Mouse (Mus musculus) limb, embryonic 14.5 days (tissue): ENCODE data around the gene Nog. TPM values are rescaled to one million over a fixed set of nuclear protein-coding genes. Genes with fewer than 3 reads are reported as not detected.

Source experiments
- ATAC-seq: fragments of 200-750 bp; cut with Nextera tagmentation; 2 replicates; pipeline ENCODE4 v1.8.0; 2017; ENCODE audit warnings: low read depth, moderate number of reproducible peaks, moderate TSS enrichment; ENCODE audit not compliant: low FRiP score
- DNase-seq: peaks from one replicate; pipeline ENCODE4 v3.0.0-alpha.2; 2015; ENCODE audit warnings: low spot score
- H3K27ac ChIP-seq: fragments of 300-500 bp; sonication (generic); replicated peaks from 2 replicates; pipeline ENCODE4 v1.5.1; 2014; ENCODE audit warnings: low read depth, mild to moderate bottlenecking, low read length, moderate library complexity, mixed read lengths
- H3K27me3 ChIP-seq: fragments of 300-500 bp; sonication (generic); 2 replicates; pipeline ENCODE4 v1.6.1; 2014; ENCODE audit warnings: low read length, mixed read lengths; ENCODE audit not compliant: control insufficient read depth, insufficient read depth
- H3K36me3 ChIP-seq: fragments of 300-500 bp; sonication (generic); 2 replicates; pipeline ENCODE4 v1.6.1; 2014; ENCODE audit warnings: mild to moderate bottlenecking, low read length, moderate library complexity, mixed read lengths; ENCODE audit not compliant: control insufficient read depth, insufficient read depth
- H3K4me1 ChIP-seq: fragments of 300-500 bp; sonication (generic); 2 replicates; pipeline ENCODE4 v1.6.1; 2014; ENCODE audit warnings: antibody characterized with exemption, low read length, mixed read lengths; ENCODE audit not compliant: control insufficient read depth, insufficient read depth
- H3K4me2 ChIP-seq: fragments of 300-500 bp; sonication (generic); replicated peaks from 2 replicates; pipeline ENCODE4 v1.6.1; 2014; ENCODE audit warnings: low read depth, mild to moderate bottlenecking, low read length, moderate library complexity; ENCODE audit not compliant: severe bottlenecking
- H3K4me3 ChIP-seq: fragments of 300-500 bp; sonication (generic); replicated peaks from 2 replicates; pipeline ENCODE4 v1.5.1; 2014; ENCODE audit warnings: low read length
- H3K9ac ChIP-seq: fragments of 300-500 bp; sonication (generic); 2 replicates; pipeline ENCODE4 v1.6.1; 2014; ENCODE audit warnings: mild to moderate bottlenecking, low read depth, low read length, moderate library complexity; ENCODE audit not compliant: severe bottlenecking
- H3K9me3 ChIP-seq: fragments of 300-500 bp; sonication (generic); 2 replicates; pipeline ENCODE4 v1.6.1; 2016; ENCODE audit warnings: low read length; ENCODE audit not compliant: control insufficient read depth
- POLR2A ChIP-seq: fragments of 200-500 bp; IDR thresholded peaks from 2 replicates; pipeline ENCODE4 v1.8.0; 2012; ENCODE audit warnings: inconsistent platforms, mild to moderate bottlenecking, moderate library complexity, borderline replicate concordance; ENCODE audit not compliant: insufficient read depth, insufficient read length; ENCODE audit errors: extremely low read depth
- WGBS: fragments of 180-500 bp; shearing (Covaris S2); extraction: QIAGEN DNeasy Blood & Tissue Kit; methylation state at CpG from one replicate; pipeline ENCODE4 v1.1.7; 2014; 5-methylcytosine and 5-hydroxymethylcytosine counted together
- polyA plus RNA-seq, 2 experiments: library from polyadenylated mRNA; depleted of rRNA in 1 of 2; stranded (reverse) in 1 of 2; unstranded in 1 of 2; fragments of >200 nt; fragmentation: Nextera tagmentation in 1 of 2; extraction: Ambion mirVana in 1 of 2; gene quantifications; 2 replicates each; pipeline versions ENCODE4 v1.2.1 to v1.2.3; 2012 to 2014

Gene Nog
- polyA plus RNA-seq, 2 experiments = 8.1 to 19.5 TPM

DNA sequence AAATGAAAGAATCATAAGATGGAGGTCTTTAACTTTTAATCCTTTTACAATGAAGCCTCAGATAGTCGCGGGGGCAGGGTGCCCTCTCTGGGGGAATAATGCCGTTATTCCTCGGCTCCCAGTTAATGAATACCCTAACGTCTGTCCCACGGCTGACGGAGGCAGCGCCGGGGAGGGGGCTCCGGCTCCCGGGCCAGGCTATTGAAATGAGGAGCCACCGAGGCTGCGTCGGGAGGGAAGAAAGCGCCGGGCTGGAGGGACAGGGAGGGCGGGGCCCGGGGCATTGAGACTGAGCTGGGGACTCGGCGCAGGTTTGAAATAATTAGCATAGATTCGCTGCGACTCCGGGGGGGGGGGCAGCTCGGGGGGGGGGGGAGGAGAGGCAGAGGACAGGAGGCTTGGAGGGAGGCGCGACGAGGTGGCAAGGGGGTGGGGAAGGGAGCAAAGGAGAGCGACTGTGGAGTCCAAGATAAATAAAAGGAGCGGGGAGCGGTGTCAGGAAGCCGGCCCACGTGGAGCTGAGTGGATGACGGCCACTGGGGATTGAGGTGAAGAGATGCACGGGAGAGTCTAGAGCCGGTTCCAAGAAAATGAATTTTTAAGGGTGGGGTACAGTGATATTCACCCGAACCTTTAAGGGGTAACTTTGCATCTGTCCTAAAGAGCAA lies 2.9 kb downstream of the Nog start:
- TF ChIP-seq POLR2A = no peak
- 1% methylated on average over 30 of the region's 36 CpGs for WGBS
- peaks cover 20% of the 10 kb centered on the region for H3K27me3 ChIP-seq
- H3K9me3 ChIP-seq = no peaks in the 10 kb centered on the region
- peak overlapping the region; percentile 43; the same call in 1 of the 2 replicates for H3K9ac ChIP-seq
- H3K4me3 ChIP-seq = peak overlapping the region; percentile 65
- peaks cover 19% of the 10 kb centered on the region for H3K4me1 ChIP-seq
- no peak for ATAC-seq
- H3K36me3 ChIP-seq = no peaks in the 10 kb centered on the region
- peak overlapping the region; percentile 73 for H3K4me2 ChIP-seq
- peak overlapping the region; percentile 67 for H3K27ac ChIP-seq
- peak; percentile 49 for DNase-seq

DNA sequence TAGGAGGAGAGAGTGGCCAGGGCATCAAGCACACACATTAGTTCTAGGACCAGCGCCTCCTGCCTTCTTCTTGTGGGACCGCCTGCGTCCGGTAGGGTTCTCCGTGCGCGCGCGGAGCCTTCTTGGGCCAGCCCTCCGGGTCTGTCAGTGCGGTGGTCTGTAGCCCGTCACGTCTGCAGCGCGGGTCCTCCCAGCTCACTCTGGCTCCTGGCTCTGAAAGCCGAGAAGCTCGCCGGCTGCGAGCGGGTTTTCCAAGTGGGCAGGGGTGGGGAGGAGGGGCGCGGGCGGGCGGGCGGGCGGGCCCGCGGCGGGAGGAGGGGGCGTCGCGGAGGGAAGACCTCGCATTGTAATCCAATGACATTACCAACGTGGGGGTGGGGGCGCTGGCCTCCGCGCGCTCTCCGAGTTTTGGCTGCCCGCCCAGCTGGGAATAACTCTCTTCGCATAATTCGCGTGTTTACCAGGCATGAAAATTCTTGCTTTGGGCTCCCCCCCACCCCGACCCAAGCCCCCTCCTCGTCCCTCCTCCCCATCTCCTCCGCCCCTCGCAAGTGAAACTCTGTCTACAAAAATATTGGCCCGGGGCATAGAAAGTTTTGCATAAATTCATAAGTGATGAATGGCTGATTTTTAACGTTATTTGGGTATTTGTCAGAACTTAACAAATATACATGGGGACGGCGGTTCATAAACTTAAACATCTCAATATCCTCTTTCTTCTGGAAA lies 3.7 kb downstream of the Nog start:
- Histone ChIP-seq H3K4me2 (peak overlapping the region; percentile 73), H3K4me3 (peak overlapping the region; percentile 65), H3K9me3 (no peaks in the 10 kb centered on the region), H3K4me1 (peaks cover 19% of the 10 kb centered on the region), H3K27me3 (peaks cover 17% of the 10 kb centered on the region), H3K27ac (peak overlapping the region; percentile 67), H3K9ac (peak overlapping the region; percentile 43), H3K36me3 (no peaks in the 10 kb centered on the region)
- no peak for TF ChIP-seq POLR2A
- ATAC-seq = peak; percentile 67
- DNase-seq = peak; percentile 73
- WGBS = 2% methylated on average over 37 of the region's 51 CpGs

DNA sequence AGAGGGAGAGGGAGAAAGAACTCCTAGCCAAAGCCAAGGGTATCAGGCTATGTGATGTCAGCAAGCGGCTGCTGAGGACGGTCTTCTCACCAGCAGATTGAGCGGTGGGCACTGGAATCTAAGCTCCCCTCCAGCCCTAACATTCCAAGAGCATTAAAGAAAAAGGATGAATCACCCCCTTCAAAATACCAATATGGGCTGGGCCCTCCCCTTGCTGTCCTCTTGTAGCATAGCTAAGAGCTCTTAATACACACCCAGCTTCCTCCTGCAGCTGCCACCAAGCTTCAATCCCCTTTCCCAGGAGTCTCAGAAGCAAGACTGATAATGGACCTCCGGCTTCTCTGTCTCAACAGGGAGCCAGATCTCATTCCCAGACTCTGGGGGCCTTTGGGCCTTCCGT lies 4.6 kb downstream of the Nog start:
- peaks cover 17% of the 10 kb centered on the region for H3K27me3 ChIP-seq
- H3K9ac ChIP-seq = no peak overlapping the region
- ATAC-seq = peak; percentile 13
- no peak for TF ChIP-seq POLR2A
- DNase-seq = peak; percentile 53
- peaks cover 19% of the 10 kb centered on the region for H3K4me1 ChIP-seq
- H3K4me3 ChIP-seq = no peak overlapping the region; the same call in 1 of the 2 replicates
- no peaks in the 10 kb centered on the region for H3K36me3 ChIP-seq
- H3K4me2 ChIP-seq = peak overlapping the region; percentile 73; the same call in 1 of the 2 replicates
- no peaks in the 10 kb centered on the region for H3K9me3 ChIP-seq
- 49% methylated on average over 5 of the region's 5 CpGs for WGBS
- H3K27ac ChIP-seq = peak overlapping the region; percentile 53; the same call in 1 of the 2 replicates

DNA sequence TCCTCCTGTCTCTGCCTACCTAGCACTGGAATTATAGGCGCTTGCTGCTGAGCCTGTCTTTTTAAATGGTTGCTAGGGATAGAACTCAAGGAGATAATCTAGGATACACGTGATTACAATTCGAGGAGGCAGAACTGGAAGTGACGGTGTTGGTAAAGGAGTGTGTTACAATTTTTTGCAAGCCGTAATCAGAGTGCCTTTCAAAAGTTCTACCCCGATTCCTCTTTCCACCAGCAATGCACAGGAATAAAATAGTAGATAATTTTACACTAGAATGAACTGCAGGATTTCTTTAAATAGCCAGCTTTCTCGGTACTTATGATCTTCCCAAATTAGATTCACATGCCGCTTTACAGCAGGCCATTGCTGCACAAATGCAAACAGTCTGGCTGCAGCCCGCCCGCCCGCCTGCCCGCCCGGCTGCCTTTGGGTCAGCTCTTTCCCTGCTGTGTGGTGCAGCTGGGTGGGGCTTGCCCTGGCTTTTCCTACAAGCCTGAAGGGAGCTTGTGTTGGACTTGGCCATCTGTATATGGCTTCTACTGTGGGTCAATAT lies 32.2 kb downstream of the Nog start:
- WGBS = 54% methylated on average over 13 of the region's 13 CpGs
- no peak overlapping the region for H3K4me2 ChIP-seq
- no peak overlapping the region for H3K27ac ChIP-seq
- TF ChIP-seq POLR2A = no peak
- 0 out of 2 replicates have a peak, but pooled peaks cover 3% of the 10 kb centered on the region for H3K4me1 ChIP-seq
- no peak overlapping the region for H3K4me3 ChIP-seq
- no peak overlapping the region for H3K9ac ChIP-seq
- DNase-seq (no peak), ATAC-seq (no peak)
- no peaks in the 10 kb centered on the region for H3K27me3 ChIP-seq
- no peaks in the 10 kb centered on the region for H3K36me3 ChIP-seq
- H3K9me3 ChIP-seq = no peaks in the 10 kb centered on the region

DNA sequence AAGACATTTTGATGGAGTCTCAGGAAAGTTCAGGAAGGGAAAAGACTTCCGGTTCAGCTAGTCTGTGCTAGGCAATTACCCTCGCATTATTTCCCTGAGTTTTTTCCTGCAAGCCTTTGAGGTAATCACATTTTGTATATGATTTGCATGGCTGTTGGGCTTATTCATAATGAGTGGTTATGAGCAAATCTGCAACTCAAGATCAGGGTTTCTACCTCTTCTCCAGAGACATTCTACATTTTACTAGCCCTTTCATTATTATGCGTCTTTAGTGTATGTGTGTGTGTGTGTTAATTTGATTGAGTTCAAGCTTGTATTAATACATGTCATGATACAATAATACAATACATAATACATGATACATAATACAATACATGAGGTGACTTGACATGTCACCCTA lies 34.6 kb downstream of the Nog start:
- Histone ChIP-seq H3K9me3 (no peaks in the 10 kb centered on the region), H3K27ac (no peak overlapping the region), H3K4me1 (peaks cover 3% of the 10 kb centered on the region; the same call in 1 of the 2 replicates), H3K4me2 (no peak overlapping the region), H3K9ac (no peak overlapping the region), H3K4me3 (no peak overlapping the region), H3K36me3 (no peaks in the 10 kb centered on the region), H3K27me3 (no peaks in the 10 kb centered on the region)
- WGBS = 87% methylated on average over 3 of the region's 3 CpGs
- no peak for DNase-seq
- no peak for TF ChIP-seq POLR2A
- no peak for ATAC-seq
